Mouse (Mus musculus): ENCODE measurements around the gene Smok3c.

The Smok3c gene

GRCm38 (mm10) chr5:138086842-138087241 lies 33.8 kb downstream of the Smok3c start:
- no peak for TF ChIP-seq GATA4 (IDR thresholded peaks at IDR 0.05; ENCODE audit: insufficient replicate concordance, low read length)

- TF ChIP-seq GATA4 (IDR thresholded peaks at IDR 0.05; ENCODE audit: insufficient replicate concordance, low read length) = no peak
Observed at GRCm38 (mm10) chr5:138088366-138088765, 35.4 kb downstream of the Smok3c start.

- no peak for TF ChIP-seq GATA4 (IDR thresholded peaks at IDR 0.05; ENCODE audit: insufficient replicate concordance, low read length)
Observed at GRCm38 (mm10) chr5:138089108-138089551, 36.1 kb downstream of the Smok3c start.

- TF ChIP-seq GATA4 (IDR thresholded peaks at IDR 0.05; ENCODE audit: insufficient replicate concordance, low read length) = no peak
Observed at GRCm38 (mm10) chr5:138090271-138090670, 37.3 kb downstream of the Smok3c start.

- TF ChIP-seq GATA4 (IDR thresholded peaks at IDR 0.05; ENCODE audit: insufficient replicate concordance, low read length) = no peak
Observed at GRCm38 (mm10) chr5:138090737-138091136, 37.7 kb downstream of the Smok3c start.

- TF ChIP-seq GATA4 (IDR thresholded peaks at IDR 0.05; ENCODE audit: insufficient replicate concordance, low read length) = no peak
Observed at GRCm38 (mm10) chr5:138092771-138093170, 39.8 kb downstream of the Smok3c start.

GRCm38 (mm10) chr5:138094474-138094873 lies 41.5 kb downstream of the Smok3c start:
- no peak for TF ChIP-seq GATA4 (IDR thresholded peaks at IDR 0.05; ENCODE audit: insufficient replicate concordance, low read length)

GRCm38 (mm10) chr5:138104976-138105375 lies 52.0 kb downstream of the Smok3c start:
- no peak for TF ChIP-seq GATA4 (IDR thresholded peaks at IDR 0.05; ENCODE audit: insufficient replicate concordance, low read length)

GRCm38 (mm10) chr5:138107130-138107529 lies 54.1 kb downstream of the Smok3c start:
- no peak for TF ChIP-seq GATA4 (IDR thresholded peaks at IDR 0.05; ENCODE audit: insufficient replicate concordance, low read length)

All from liver, adult (tissue).